Mouse (Mus musculus): ENCODE measurements around the gene Cacna1e. TPM values are rescaled to one million over a fixed set of nuclear protein-coding genes. Genes with fewer than 3 reads are reported as not detected.
A peak's percentile ranks its signal among the peaks of the same experiment; 100 is the strongest.

The Cacna1e gene
- polyA plus RNA-seq, 1 experiment from 2014 or later, result 1.0 TPM

- Histone ChIP-seq H3K9me3 (no peaks in the 10 kb centered on the region), H3K4me3 (no peak overlapping the region), H3K27me3 (replicated peaks; ENCODE audit: low read depth, poor library complexity, severe bottlenecking) (no peaks in the 10 kb centered on the region), H3K4me1 (no peaks in the 10 kb centered on the region), H3K36me3 (replicated peaks) (no peaks in the 10 kb centered on the region), H3K27ac (replicated peaks) (no peak overlapping the region)
- WGBS, result 78% methylated on average over 2 of the region's 2 CpGs
- no peak for DNase-seq (ENCODE audit: low spot score)
Observed at GRCm38 (mm10) chr1:154632886-154633285, 251.4 kb downstream of the Cacna1e start.

GRCm38 (mm10) chr1:154622666-154623653 lies 261.3 kb downstream of the Cacna1e start:
- WGBS, result 83% methylated on average over 16 of the region's 16 CpGs
- no peaks in the 10 kb centered on the region for H3K36me3 ChIP-seq (replicated peaks)
- no peak for DNase-seq (ENCODE audit: low spot score)
- H3K4me1 ChIP-seq, result no peaks in the 10 kb centered on the region; the same call in 1 of the 2 replicates
- H3K9me3 ChIP-seq, result no peaks in the 10 kb centered on the region
- H3K4me3 ChIP-seq, result no peak overlapping the region
- H3K27ac ChIP-seq (replicated peaks), result no peak overlapping the region
- H3K27me3 ChIP-seq (replicated peaks; ENCODE audit: low read depth, poor library complexity, severe bottlenecking), result no peaks in the 10 kb centered on the region

- no peak overlapping the region for H3K4me3 ChIP-seq
- no peaks in the 10 kb centered on the region for H3K27me3 ChIP-seq (replicated peaks; ENCODE audit: low read depth, poor library complexity, severe bottlenecking)
- DNase-seq (ENCODE audit: low spot score), result peak; percentile 23
- no peaks in the 10 kb centered on the region for H3K9me3 ChIP-seq
- WGBS, result 56% methylated on average over 7 of the region's 7 CpGs
- H3K27ac ChIP-seq (replicated peaks), result no peak overlapping the region
- no peaks in the 10 kb centered on the region for H3K36me3 ChIP-seq (replicated peaks)
- peaks cover 4% of the 10 kb centered on the region for H3K4me1 ChIP-seq
Observed at GRCm38 (mm10) chr1:154617743-154618455, 266.4 kb downstream of the Cacna1e start.

- DNase-seq (ENCODE audit: low spot score), result no peak
- H3K9me3 ChIP-seq, result no peaks in the 10 kb centered on the region
- H3K4me3 ChIP-seq, result no peak overlapping the region
- no peaks in the 10 kb centered on the region for H3K36me3 ChIP-seq (replicated peaks)
- peaks cover 4% of the 10 kb centered on the region for H3K4me1 ChIP-seq
- 85% methylated on average over 7 of the region's 7 CpGs for WGBS
- H3K27ac ChIP-seq (replicated peaks), result no peak overlapping the region
- H3K27me3 ChIP-seq (replicated peaks; ENCODE audit: low read depth, poor library complexity, severe bottlenecking), result no peaks in the 10 kb centered on the region
Observed at GRCm38 (mm10) chr1:154615759-154616158, 268.5 kb downstream of the Cacna1e start.

- Histone ChIP-seq H3K27ac (replicated peaks) (no peak overlapping the region), H3K9me3 (no peaks in the 10 kb centered on the region), H3K36me3 (replicated peaks) (no peaks in the 10 kb centered on the region), H3K27me3 (replicated peaks; ENCODE audit: low read depth, poor library complexity, severe bottlenecking) (no peaks in the 10 kb centered on the region), H3K4me1 (no peaks in the 10 kb centered on the region), H3K4me3 (no peak overlapping the region)
- WGBS, result 67% methylated on average over 4 of the region's 4 CpGs
- no peak for DNase-seq (ENCODE audit: low spot score)
Observed at GRCm38 (mm10) chr1:154608516-154608915, 275.8 kb downstream of the Cacna1e start.

GRCm38 (mm10) chr1:154607406-154607805 lies 276.9 kb downstream of the Cacna1e start:
- DNase-seq (ENCODE audit: low spot score), result no peak
- Histone ChIP-seq H3K36me3 (replicated peaks) (no peaks in the 10 kb centered on the region), H3K4me1 (no peaks in the 10 kb centered on the region), H3K4me3 (no peak overlapping the region), H3K27ac (replicated peaks) (no peak overlapping the region), H3K9me3 (no peaks in the 10 kb centered on the region), H3K27me3 (replicated peaks; ENCODE audit: low read depth, poor library complexity, severe bottlenecking) (no peaks in the 10 kb centered on the region)
- WGBS, result 61% methylated on average over 3 of the region's 3 CpGs

- no peak for DNase-seq (ENCODE audit: low spot score)
- Histone ChIP-seq H3K4me3 (no peak overlapping the region), H3K9me3 (no peaks in the 10 kb centered on the region), H3K4me1 (no peaks in the 10 kb centered on the region), H3K27ac (replicated peaks) (no peak overlapping the region), H3K27me3 (replicated peaks; ENCODE audit: low read depth, poor library complexity, severe bottlenecking) (no peaks in the 10 kb centered on the region), H3K36me3 (replicated peaks) (no peaks in the 10 kb centered on the region)
- 92% methylated on average over 2 of the region's 2 CpGs for WGBS
Observed at GRCm38 (mm10) chr1:154605601-154606000, 278.7 kb downstream of the Cacna1e start.

GRCm38 (mm10) chr1:154603781-154604180 lies 280.5 kb downstream of the Cacna1e start:
- H3K36me3 ChIP-seq (replicated peaks), result no peaks in the 10 kb centered on the region
- H3K4me3 ChIP-seq, result no peak overlapping the region
- no peak for DNase-seq (ENCODE audit: low spot score)
- no peaks in the 10 kb centered on the region for H3K4me1 ChIP-seq
- no peak overlapping the region for H3K27ac ChIP-seq (replicated peaks)
- no peaks in the 10 kb centered on the region for H3K9me3 ChIP-seq
- H3K27me3 ChIP-seq (replicated peaks; ENCODE audit: low read depth, poor library complexity, severe bottlenecking), result no peaks in the 10 kb centered on the region

GRCm38 (mm10) chr1:154602531-154602930 lies 281.8 kb downstream of the Cacna1e start:
- H3K36me3 ChIP-seq (replicated peaks), result no peaks in the 10 kb centered on the region
- 95% methylated on average over 1 of the region's 1 CpGs for WGBS
- no peak overlapping the region for H3K27ac ChIP-seq (replicated peaks)
- H3K4me1 ChIP-seq, result no peaks in the 10 kb centered on the region
- no peak for DNase-seq (ENCODE audit: low spot score)
- H3K4me3 ChIP-seq, result no peak overlapping the region
- no peaks in the 10 kb centered on the region for H3K27me3 ChIP-seq (replicated peaks; ENCODE audit: low read depth, poor library complexity, severe bottlenecking)
- H3K9me3 ChIP-seq, result no peaks in the 10 kb centered on the region

GRCm38 (mm10) chr1:154582516-154582915 lies 301.8 kb downstream of the Cacna1e start:
- no peak overlapping the region for H3K4me3 ChIP-seq
- WGBS, result 88% methylated on average over 3 of the region's 3 CpGs
- no peaks in the 10 kb centered on the region for H3K36me3 ChIP-seq (replicated peaks)
- no peak for DNase-seq (ENCODE audit: low spot score)
- H3K27ac ChIP-seq (replicated peaks), result no peak overlapping the region
- H3K4me1 ChIP-seq, result no peaks in the 10 kb centered on the region
- no peaks in the 10 kb centered on the region for H3K9me3 ChIP-seq
- no peaks in the 10 kb centered on the region for H3K27me3 ChIP-seq (replicated peaks; ENCODE audit: low read depth, poor library complexity, severe bottlenecking)

- 77% methylated on average over 2 of the region's 2 CpGs for WGBS
- Histone ChIP-seq H3K9me3 (no peaks in the 10 kb centered on the region), H3K4me3 (no peak overlapping the region), H3K36me3 (replicated peaks) (no peaks in the 10 kb centered on the region), H3K4me1 (no peaks in the 10 kb centered on the region), H3K27ac (replicated peaks) (no peak overlapping the region), H3K27me3 (replicated peaks; ENCODE audit: low read depth, poor library complexity, severe bottlenecking) (no peaks in the 10 kb centered on the region)
- no peak for DNase-seq (ENCODE audit: low spot score)
Observed at GRCm38 (mm10) chr1:154579929-154580328, 304.4 kb downstream of the Cacna1e start.

- H3K36me3 ChIP-seq (replicated peaks), result no peaks in the 10 kb centered on the region
- H3K4me1 ChIP-seq, result no peaks in the 10 kb centered on the region
- no peaks in the 10 kb centered on the region for H3K27me3 ChIP-seq (replicated peaks; ENCODE audit: low read depth, poor library complexity, severe bottlenecking)
- no peak overlapping the region for H3K4me3 ChIP-seq
- 86% methylated on average over 4 of the region's 4 CpGs for WGBS
- H3K9me3 ChIP-seq, result no peaks in the 10 kb centered on the region
- no peak for DNase-seq (ENCODE audit: low spot score)
- no peak overlapping the region for H3K27ac ChIP-seq (replicated peaks)
Observed at GRCm38 (mm10) chr1:154578748-154579147, 305.6 kb downstream of the Cacna1e start.

- no peak overlapping the region for H3K27ac ChIP-seq (replicated peaks)
- no peaks in the 10 kb centered on the region for H3K4me1 ChIP-seq
- 77% methylated on average over 2 of the region's 2 CpGs for WGBS
Observed at GRCm38 (mm10) chr1:154576418-154576817, 307.9 kb downstream of the Cacna1e start.

More at GRCm38 (mm10) chr1:154576418-154576817, 307.9 kb downstream of the Cacna1e start:
- Histone ChIP-seq H3K36me3 (replicated peaks) (no peaks in the 10 kb centered on the region), H3K27me3 (replicated peaks; ENCODE audit: low read depth, poor library complexity, severe bottlenecking) (no peaks in the 10 kb centered on the region), H3K4me3 (no peak overlapping the region), H3K9me3 (no peaks in the 10 kb centered on the region)
- no peak for DNase-seq (ENCODE audit: low spot score)

Data from embryonic facial prominence, embryonic 10.5 days (tissue).